Mouse (Mus musculus): Measurements from ENCODE around the gene Stag1. TPM values are rescaled to one million over a fixed set of nuclear protein-coding genes. Genes with fewer than 3 reads are reported as not detected.

Gene Stag1
- polyA plus RNA-seq, 1 experiment, result 72.8 TPM

DNA sequence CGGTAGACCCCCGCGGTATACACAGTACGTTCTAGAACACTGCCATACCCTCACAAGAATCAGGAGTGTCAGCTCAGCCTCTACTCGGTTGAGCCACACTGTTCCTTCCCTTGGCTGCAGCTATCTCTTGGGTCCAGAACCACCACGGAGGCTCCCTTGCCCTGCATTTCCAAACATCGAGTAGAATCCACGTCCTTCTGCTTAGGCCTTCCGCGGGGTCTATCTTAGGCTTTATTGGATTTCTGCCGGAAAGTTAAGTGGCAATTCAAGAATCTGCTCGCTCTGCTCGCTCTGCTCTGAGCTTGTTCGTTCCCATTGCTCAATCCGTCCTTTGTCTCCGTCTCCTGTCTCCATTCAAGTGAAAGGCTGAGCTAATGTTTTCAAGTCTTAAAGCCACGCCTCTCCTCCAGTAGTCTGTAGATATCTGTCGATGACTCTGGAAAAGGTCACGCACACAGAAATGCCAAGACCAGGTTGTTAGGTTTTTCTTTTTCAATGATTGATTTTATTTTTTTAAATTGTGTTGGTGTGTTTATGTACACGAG is 17.3 kb upstream of the Stag1 start:
- Histone ChIP-seq H3K4me3 (ENCODE audit: low read depth, low read length) (0 out of 2 replicates have a peak overlapping the region, but pooled peaks have one; percentile 0), H3K4me1 (ENCODE audit: control insufficient read depth, insufficient read depth, low read length) (peaks cover 4% of the 10 kb centered on the region), H3K9me3 (replicated peaks; ENCODE audit: control insufficient read depth, insufficient read depth, low read length, poor library complexity, severe bottlenecking) (no peaks in the 10 kb centered on the region), H3K36me3 (ENCODE audit: control insufficient read depth, insufficient read depth, low read length, poor library complexity, severe bottlenecking) (no peaks in the 10 kb centered on the region), H3K9ac (ENCODE audit: low read depth, poor library complexity, severe bottlenecking) (no peak overlapping the region), H3K27me3 (ENCODE audit: control insufficient read depth, insufficient read depth, low read length, poor library complexity, severe bottlenecking) (no peaks in the 10 kb centered on the region; the same call in 1 of the 2 replicates), H3K27ac (ENCODE audit: insufficient read depth, low read length) (no peak overlapping the region)
- TF ChIP-seq CTCF (IDR thresholded peaks at IDR 0.05; ENCODE audit: low read depth, low read length) (no peak), POLR2A (IDR thresholded peaks at IDR 0.05; ENCODE audit: insufficient read depth, low read length) (no peak)

DNA sequence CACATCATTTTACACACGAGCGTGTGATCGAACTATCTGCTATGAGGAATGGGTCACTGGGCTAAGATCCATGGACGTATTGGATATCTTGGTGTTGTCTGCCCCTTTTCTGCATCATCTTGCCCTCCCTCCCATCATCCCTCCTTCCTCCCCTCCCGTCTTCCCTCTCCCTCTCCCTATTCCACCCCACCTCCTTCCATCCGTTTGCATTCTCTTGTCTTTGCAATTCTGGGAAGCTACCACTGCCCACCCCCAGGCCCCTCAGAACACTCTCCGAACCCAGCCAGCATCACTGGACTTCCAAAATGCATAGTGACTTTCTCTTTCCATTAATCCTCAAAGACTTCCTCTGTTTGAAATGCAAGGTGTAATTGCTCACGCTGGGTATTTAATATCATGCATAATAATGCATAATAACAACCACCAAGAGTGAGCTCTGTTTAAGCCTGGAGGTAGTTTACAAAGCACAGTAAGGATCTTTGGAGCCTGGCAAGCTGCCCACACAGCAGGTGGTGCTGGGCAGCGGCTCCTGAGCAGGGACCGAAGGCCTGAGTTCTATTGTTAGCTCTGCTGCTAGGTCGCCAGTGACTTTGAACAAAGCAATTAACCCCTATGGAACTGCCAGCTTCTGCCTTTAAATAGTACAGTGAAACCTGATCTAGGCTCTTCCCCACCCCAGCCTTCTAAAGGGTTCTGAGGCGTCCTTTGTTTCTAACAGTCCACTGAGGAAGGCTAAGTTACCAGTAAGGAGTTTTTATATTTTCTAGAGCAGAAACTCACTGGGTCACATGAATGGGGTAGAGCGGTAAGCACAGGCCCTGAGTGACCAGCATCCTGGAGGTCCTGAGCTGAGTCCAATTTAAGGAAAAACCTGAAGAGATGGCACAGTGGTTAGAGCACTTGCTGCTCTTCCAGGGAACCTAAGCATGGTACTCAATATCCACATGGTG is 15.8 kb upstream of the Stag1 start:
- Histone ChIP-seq H3K4me3 (ENCODE audit: low read depth, low read length) (no peak overlapping the region), H3K36me3 (ENCODE audit: control insufficient read depth, insufficient read depth, low read length, poor library complexity, severe bottlenecking) (no peaks in the 10 kb centered on the region), H3K27ac (ENCODE audit: insufficient read depth, low read length) (no peak overlapping the region), H3K9ac (ENCODE audit: low read depth, poor library complexity, severe bottlenecking) (no peak overlapping the region), H3K9me3 (replicated peaks; ENCODE audit: control insufficient read depth, insufficient read depth, low read length, poor library complexity, severe bottlenecking) (no peaks in the 10 kb centered on the region), H3K27me3 (ENCODE audit: control insufficient read depth, insufficient read depth, low read length, poor library complexity, severe bottlenecking) (no peaks in the 10 kb centered on the region), H3K4me1 (ENCODE audit: control insufficient read depth, insufficient read depth, low read length) (peaks cover 4% of the 10 kb centered on the region)
- TF ChIP-seq CTCF (IDR thresholded peaks at IDR 0.05; ENCODE audit: low read depth, low read length), result no peak
- peak; percentile 38; the same call in 1 of the 2 replicates for TF ChIP-seq EP300 (IDR thresholded peaks at IDR 0.05; ENCODE audit: insufficient read depth, low read depth, low read length)

DNA sequence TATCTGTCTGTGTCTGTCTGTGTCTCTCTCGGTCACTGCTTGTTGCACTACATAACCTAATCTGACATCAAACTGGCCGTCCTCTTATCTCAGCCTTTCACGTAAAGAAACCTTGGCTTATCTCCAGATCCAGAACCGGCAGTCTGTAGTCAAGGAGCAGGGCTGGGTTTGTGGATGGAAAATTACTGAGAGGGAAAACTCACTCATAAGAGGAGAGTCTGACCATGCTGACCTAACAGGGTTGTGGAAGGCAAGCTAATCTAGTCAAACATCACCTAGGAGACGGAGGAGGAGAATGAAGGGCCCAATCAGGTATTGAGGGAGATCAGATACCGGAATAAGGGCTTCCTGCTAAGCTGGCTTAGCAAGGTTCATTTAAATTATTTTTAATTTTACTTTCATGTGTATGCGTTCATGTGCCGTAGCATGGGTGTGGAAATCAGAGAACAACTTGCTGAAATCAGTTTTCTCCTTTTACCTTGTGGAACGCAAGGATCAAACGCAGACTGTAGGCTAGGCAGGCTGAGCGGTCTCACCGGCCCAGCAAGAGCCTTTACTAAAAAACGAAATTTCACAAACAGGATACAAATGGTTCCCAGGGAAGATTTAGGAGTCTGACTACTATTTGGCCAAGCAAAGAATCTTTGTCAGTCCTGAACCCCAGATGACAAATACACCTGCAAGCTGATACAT is 14.6 kb upstream of the Stag1 start:
- Histone ChIP-seq H3K4me1 (ENCODE audit: control insufficient read depth, insufficient read depth, low read length) (peaks cover 4% of the 10 kb centered on the region), H3K27ac (ENCODE audit: insufficient read depth, low read length) (no peak overlapping the region), H3K27me3 (ENCODE audit: control insufficient read depth, insufficient read depth, low read length, poor library complexity, severe bottlenecking) (no peaks in the 10 kb centered on the region), H3K36me3 (ENCODE audit: control insufficient read depth, insufficient read depth, low read length, poor library complexity, severe bottlenecking) (no peaks in the 10 kb centered on the region), H3K9ac (ENCODE audit: low read depth, poor library complexity, severe bottlenecking) (no peak overlapping the region), H3K9me3 (replicated peaks; ENCODE audit: control insufficient read depth, insufficient read depth, low read length, poor library complexity, severe bottlenecking) (no peaks in the 10 kb centered on the region), H3K4me3 (ENCODE audit: low read depth, low read length) (no peak overlapping the region)
- TF ChIP-seq CTCF (IDR thresholded peaks at IDR 0.05; ENCODE audit: low read depth, low read length) (no peak), EP300 (IDR thresholded peaks at IDR 0.05; ENCODE audit: insufficient read depth, low read depth, low read length) (no peak), POLR2A (IDR thresholded peaks at IDR 0.05; ENCODE audit: insufficient read depth, low read length) (no peak)

DNA sequence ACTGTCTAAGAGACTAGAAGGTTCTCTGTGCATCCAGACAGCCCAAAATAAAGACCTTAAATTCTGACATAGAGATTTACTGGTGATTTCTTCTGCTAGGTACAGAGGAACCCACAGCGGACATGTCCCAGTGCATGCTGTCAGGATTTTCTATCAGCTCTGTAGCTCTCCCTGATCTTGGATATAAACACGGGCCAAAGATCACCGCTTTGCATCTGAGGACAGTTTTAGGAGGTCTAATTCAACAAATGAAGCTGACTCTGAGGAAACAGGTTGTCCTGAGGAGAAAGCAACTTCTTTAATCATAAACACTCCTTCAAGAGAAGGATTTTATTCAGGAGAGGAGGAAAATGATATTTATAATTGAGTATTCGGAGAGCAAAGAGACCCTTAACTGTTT is 13.6 kb upstream of the Stag1 start:
- Histone ChIP-seq H3K27ac (ENCODE audit: insufficient read depth, low read length) (no peak overlapping the region), H3K27me3 (ENCODE audit: control insufficient read depth, insufficient read depth, low read length, poor library complexity, severe bottlenecking) (no peaks in the 10 kb centered on the region), H3K36me3 (ENCODE audit: control insufficient read depth, insufficient read depth, low read length, poor library complexity, severe bottlenecking) (no peaks in the 10 kb centered on the region), H3K9me3 (replicated peaks; ENCODE audit: control insufficient read depth, insufficient read depth, low read length, poor library complexity, severe bottlenecking) (no peaks in the 10 kb centered on the region), H3K9ac (ENCODE audit: low read depth, poor library complexity, severe bottlenecking) (no peak overlapping the region), H3K4me1 (ENCODE audit: control insufficient read depth, insufficient read depth, low read length) (peaks cover 4% of the 10 kb centered on the region), H3K4me3 (ENCODE audit: low read depth, low read length) (no peak overlapping the region)
- no peak for TF ChIP-seq POLR2A (IDR thresholded peaks at IDR 0.05; ENCODE audit: insufficient read depth, low read length)
- no peak for TF ChIP-seq EP300 (IDR thresholded peaks at IDR 0.05; ENCODE audit: insufficient read depth, low read depth, low read length)
- no peak for TF ChIP-seq CTCF (IDR thresholded peaks at IDR 0.05; ENCODE audit: low read depth, low read length)

DNA sequence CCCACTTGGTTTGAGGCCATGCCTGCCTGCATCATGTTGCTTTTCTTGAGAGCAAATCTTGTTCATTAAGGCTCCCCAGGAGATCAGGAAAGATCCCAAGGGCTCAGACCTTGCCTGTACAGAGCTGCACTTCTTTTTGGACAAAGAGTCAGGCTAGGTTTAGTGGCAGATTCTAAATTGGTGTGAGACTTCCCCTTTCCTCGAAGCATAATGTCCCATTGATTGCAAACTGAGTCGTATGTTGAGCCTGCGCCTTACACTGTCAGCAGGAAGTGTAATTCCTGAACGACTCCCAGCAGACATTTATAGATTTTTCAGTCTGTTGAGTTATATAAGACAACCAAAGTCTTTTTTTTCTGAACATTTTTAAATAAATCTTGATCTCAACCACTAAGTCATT is 7.1 kb upstream of the Stag1 start:
- no peak for TF ChIP-seq POLR2A (IDR thresholded peaks at IDR 0.05; ENCODE audit: insufficient read depth, low read length)
- TF ChIP-seq CTCF (IDR thresholded peaks at IDR 0.05; ENCODE audit: low read depth, low read length), result no peak
- TF ChIP-seq EP300 (IDR thresholded peaks at IDR 0.05; ENCODE audit: insufficient read depth, low read depth, low read length), result no peak
- Histone ChIP-seq H3K27me3 (ENCODE audit: control insufficient read depth, insufficient read depth, low read length, poor library complexity, severe bottlenecking) (0 out of 2 replicates have a peak, but pooled peaks cover 1% of the 10 kb centered on the region), H3K9me3 (replicated peaks; ENCODE audit: control insufficient read depth, insufficient read depth, low read length, poor library complexity, severe bottlenecking) (no peaks in the 10 kb centered on the region), H3K4me1 (ENCODE audit: control insufficient read depth, insufficient read depth, low read length) (no peaks in the 10 kb centered on the region), H3K27ac (ENCODE audit: insufficient read depth, low read length) (no peak overlapping the region), H3K4me3 (ENCODE audit: low read depth, low read length) (no peak overlapping the region), H3K36me3 (ENCODE audit: control insufficient read depth, insufficient read depth, low read length, poor library complexity, severe bottlenecking) (no peaks in the 10 kb centered on the region), H3K9ac (ENCODE audit: low read depth, poor library complexity, severe bottlenecking) (no peak overlapping the region)
